In the genomic region with DNA sequence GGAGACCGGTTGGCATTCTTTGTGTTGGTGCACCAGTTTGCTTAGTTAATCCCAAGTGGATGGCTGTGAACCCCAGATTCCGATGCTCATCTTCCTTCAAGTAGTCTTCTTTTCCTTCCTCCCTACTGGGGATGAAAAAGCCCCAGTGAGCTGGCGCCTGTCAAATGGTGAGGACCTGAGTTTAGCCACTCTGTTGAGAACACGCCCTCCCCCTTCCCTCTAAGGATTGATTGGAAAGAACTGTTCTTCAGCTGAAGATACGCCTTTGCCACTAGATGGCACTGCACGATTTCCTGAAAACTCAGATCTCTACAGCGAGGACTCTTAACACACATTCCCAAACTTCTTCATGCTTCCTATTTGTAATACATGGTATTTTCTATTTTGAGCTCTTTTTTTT, we compare ENCODE assay signal across 8 mouse cellular contexts. TPM values are rescaled to one million over a fixed set of nuclear protein-coding genes. Genes with fewer than 3 reads are reported as not detected.
DNase-seq lines count a peak whose midpoint lies in the region; ATAC-seq and TF ChIP-seq lines count a peak whose summit lies in the region.

No protein-coding gene starts in this region.

- ATAC-seq in G1E (ENCODE audit: extremely low read depth, insufficient number of reproducible peaks, low FRiP score, poor library complexity, severe bottlenecking) = peak; percentile 75
- ATAC-seq in forebrain, postnatal 0 days = peak; percentile 80
- peak; percentile 39 for ATAC-seq in intestine, embryonic 15.5 days
- ATAC-seq in limb, embryonic 11.5 days (ENCODE audit: insufficient number of reproducible peaks, low FRiP score, low TSS enrichment, low read depth) = peak; percentile 31; the same call in 1 of the 2 replicates

- H3K9me3 ChIP-seq in G1E (replicated peaks) = no peaks in the 10 kb centered on the region
- H3K9me3 ChIP-seq in forebrain, postnatal 0 days (ENCODE audit: low read length) = no peaks in the 10 kb centered on the region
- no peaks in the 10 kb centered on the region for H3K9me3 ChIP-seq in intestine, embryonic 15.5 days
- no peaks in the 10 kb centered on the region for H3K9me3 ChIP-seq in limb, embryonic 11.5 days (ENCODE audit: control insufficient read depth, low read length)

- no peak overlapping the region for H3K9ac ChIP-seq in forebrain, postnatal 0 days
- no peak overlapping the region for H3K9ac ChIP-seq in intestine, embryonic 15.5 days
- H3K9ac ChIP-seq in limb, embryonic 11.5 days (ENCODE audit: low read length) = no peak overlapping the region

- peak; percentile 39; the same call in 1 of the 2 replicates for TF ChIP-seq CTCF in G1E (IDR thresholded peaks at IDR 0.05; ENCODE audit: low read depth, low read length)
- peak; percentile 84 for TF ChIP-seq CTCF in forebrain, postnatal 0 days (IDR thresholded peaks at IDR 0.05; ENCODE audit: low read depth)

- no peak overlapping the region for H3K4me2 ChIP-seq in forebrain, postnatal 0 days (ENCODE audit: low read depth)
- H3K4me2 ChIP-seq in intestine, embryonic 15.5 days (replicated peaks) = no peak overlapping the region
- H3K4me2 ChIP-seq in limb, embryonic 11.5 days (ENCODE audit: low read depth, severe bottlenecking) = no peak overlapping the region

- peaks cover 21% of the 10 kb centered on the region for H3K4me1 ChIP-seq in G1E (ENCODE audit: insufficient read depth, low read depth, low read length)
- H3K4me1 ChIP-seq in forebrain, postnatal 0 days (ENCODE audit: insufficient read depth) = no peaks in the 10 kb centered on the region
- 0 out of 2 replicates have a peak, but pooled peaks cover 3% of the 10 kb centered on the region for H3K4me1 ChIP-seq in intestine, embryonic 15.5 days (replicated peaks)
- no peaks in the 10 kb centered on the region for H3K4me1 ChIP-seq in limb, embryonic 11.5 days (ENCODE audit: control insufficient read depth, insufficient read depth, low read length)

- DNase-seq in 3T3-L1 (ENCODE audit: low read depth, low spot score) = peak; percentile 81
- peak; percentile 44 for DNase-seq in G1E (ENCODE audit: low spot score)
- DNase-seq in cerebellum, adult 18-20 months = peak; percentile 69 to 80
- DNase-seq in forebrain, postnatal 0 days = peak; percentile 85
- peak; percentile 63 for DNase-seq in limb, embryonic 11.5 days (ENCODE audit: low spot score)
- peak; percentile 37 for DNase-seq in neural tube, embryonic 10.5 days (ENCODE audit: extremely low spot score, low spot score)
- peak; percentile 55 for DNase-seq in yolk sac, embryonic 10.5 days (ENCODE audit: low spot score)

- no peak overlapping the region for H3K4me3 ChIP-seq in G1E (ENCODE audit: low read depth, low read length)
- no peak overlapping the region for H3K4me3 ChIP-seq in forebrain, postnatal 0 days (ENCODE audit: low read depth, low read length)
- no peak overlapping the region for H3K4me3 ChIP-seq in intestine, embryonic 15.5 days (replicated peaks)
- no peak overlapping the region for H3K4me3 ChIP-seq in limb, embryonic 11.5 days (ENCODE audit: low read depth, low read length)

- H3K27me3 ChIP-seq in G1E (ENCODE audit: insufficient read depth, low read length) = no peaks in the 10 kb centered on the region
- no peaks in the 10 kb centered on the region for H3K27me3 ChIP-seq in forebrain, postnatal 0 days (ENCODE audit: insufficient read depth, low read length)
- no peaks in the 10 kb centered on the region for H3K27me3 ChIP-seq in intestine, embryonic 15.5 days (replicated peaks)
- H3K27me3 ChIP-seq in limb, embryonic 11.5 days (ENCODE audit: control insufficient read depth, insufficient read depth, low read length) = no peaks in the 10 kb centered on the region

- 27% methylated on average over 7 of the region's 7 CpGs for WGBS in forebrain, postnatal 0 days
- 23% methylated on average over 7 of the region's 7 CpGs for WGBS in intestine, embryonic 15.5 days
- WGBS in limb, embryonic 11.5 days = 23% methylated on average over 7 of the region's 7 CpGs

- no peak overlapping the region for H3K27ac ChIP-seq in forebrain, postnatal 0 days (ENCODE audit: low read depth, low read length)
- no peak overlapping the region for H3K27ac ChIP-seq in intestine, embryonic 15.5 days
- no peak overlapping the region for H3K27ac ChIP-seq in limb, embryonic 11.5 days (replicated peaks; ENCODE audit: low read depth, low read length)

- H3K36me3 ChIP-seq in G1E (replicated peaks) = peaks cover 58% of the 10 kb centered on the region
- H3K36me3 ChIP-seq in forebrain, postnatal 0 days (ENCODE audit: insufficient read depth) = peaks cover 13% of the 10 kb centered on the region
- H3K36me3 ChIP-seq in intestine, embryonic 15.5 days = no peaks in the 10 kb centered on the region
- peaks cover 3% of the 10 kb centered on the region; the same call in 1 of the 2 replicates for H3K36me3 ChIP-seq in limb, embryonic 11.5 days (ENCODE audit: control insufficient read depth, insufficient read depth, low read length)

RNA-seq across cellular contexts. Expression of a gene that starts 29.1 kb away (rescaled TPM):
- total RNA-seq in G1E (2014; fragmentation: Nextera tagmentation) (80.8 and 89.0 TPM in 2 replicates), G1E (2017) (16.1 and 21.1 TPM in 2 replicates)
- 106 and 133 TPM in 2 replicates for polyA plus RNA-seq in G1E (2012)
- total RNA-seq in forebrain, postnatal 0 days (2014; rRNA removed) = 6.0 and 8.1 TPM in 2 replicates
- polyA plus RNA-seq in forebrain, postnatal 0 days (2015; fragmentation: Nextera tagmentation; extraction: Ambion mirVana) = 5.2 and 5.4 TPM in 2 replicates
- 20.4 and 20.8 TPM in 2 replicates for polyA plus RNA-seq in intestine, embryonic 15.5 days (2015; fragmentation: Nextera tagmentation; extraction: Ambion mirVana)
- polyA plus RNA-seq in limb, embryonic 11.5 days (2014; fragmentation: Nextera tagmentation; extraction: Ambion mirVana) = 32.6 and 32.7 TPM in 2 replicates

RNA-seq across cellular contexts. Expression of a gene that starts 29.2 kb away (rescaled TPM):
- total RNA-seq in G1E (2014; fragmentation: Nextera tagmentation) = 14.9 and 17.2 TPM in 2 replicates
- total RNA-seq in G1E (2017) = 31.4 and 37.9 TPM in 2 replicates
- polyA plus RNA-seq in G1E (2012) = 3.8 and 5.6 TPM in 2 replicates
- total RNA-seq in forebrain, postnatal 0 days (2014; rRNA removed) = 93.1 and 105 TPM in 2 replicates
- 118 and 122 TPM in 2 replicates for polyA plus RNA-seq in forebrain, postnatal 0 days (2015; fragmentation: Nextera tagmentation; extraction: Ambion mirVana)
- 42.9 and 46.5 TPM in 2 replicates for polyA plus RNA-seq in intestine, embryonic 15.5 days (2015; fragmentation: Nextera tagmentation; extraction: Ambion mirVana)
- 50.7 and 60.7 TPM in 2 replicates for polyA plus RNA-seq in limb, embryonic 11.5 days (2014; fragmentation: Nextera tagmentation; extraction: Ambion mirVana)
